In genomic region chr17:66996016-66996415, GRCm38 (mm10) we compare ENCODE assay signal across 26 mouse cellular contexts.
"Had no signal": no experiment of that assay in that cellular context is flagged by ENCODE, and none has a peak within 500 bp of the region (broad histone marks: within the 10 kb centered on the region; RNA-seq: fewer than 3 reads in every experiment).

No protein-coding gene starts in this region.

- H3K27me3 ChIP-seq: embryonic facial prominence, embryonic 12.5 days; embryonic facial prominence, embryonic 13.5 days; embryonic facial prominence, embryonic 15.5 days; forebrain, embryonic 12.5 days; forebrain, embryonic 13.5 days; forebrain, embryonic 15.5 days had no signal

- DNase-seq: cerebellum, adult 2 months; cerebellum, adult 8-10 months; cerebellum, adult 9-10 months; cerebellum, adult 9-11 months; cerebellum, postnatal 10 days; cerebellum, postnatal 14 days; cerebellum, postnatal 25 days; cerebellum, postnatal 36 days; embryo, embryonic 11 days; forebrain, postnatal 0 days; gastrocnemius, adult 2 months; gastrocnemius, postnatal 10 days; gastrocnemius, postnatal 14 days; gastrocnemius, postnatal 25 days; gastrocnemius, postnatal 36 days; heart, adult 18-20 months; heart, adult 2 months had no signal

- H3K9me3 ChIP-seq: forebrain, embryonic 13.5 days; forebrain, embryonic 15.5 days had no signal

- H3K4me1 ChIP-seq: embryonic facial prominence, embryonic 10.5 days; embryonic facial prominence, embryonic 12.5 days; embryonic facial prominence, embryonic 13.5 days; embryonic facial prominence, embryonic 15.5 days; forebrain, embryonic 10.5 days; forebrain, embryonic 12.5 days; forebrain, embryonic 13.5 days; forebrain, embryonic 15.5 days had no signal

- H3K4me3 ChIP-seq: embryonic facial prominence, embryonic 10.5 days; embryonic facial prominence, embryonic 12.5 days; embryonic facial prominence, embryonic 13.5 days; embryonic facial prominence, embryonic 15.5 days; erythroblast, embryonic 14.5 days; forebrain, embryonic 10.5 days; forebrain, embryonic 12.5 days; forebrain, embryonic 13.5 days; forebrain, embryonic 15.5 days; gastrocnemius, adult 2 months; heart, adult 2 months had no signal

- H3K27ac ChIP-seq: embryonic facial prominence, embryonic 10.5 days; embryonic facial prominence, embryonic 12.5 days; embryonic facial prominence, embryonic 13.5 days; embryonic facial prominence, embryonic 15.5 days; forebrain, embryonic 10.5 days; forebrain, embryonic 12.5 days; forebrain, embryonic 13.5 days; forebrain, embryonic 15.5 days; gastrocnemius, adult 2 months; heart, adult 2 months had no signal

- H3K36me3 ChIP-seq: embryonic facial prominence, embryonic 12.5 days; embryonic facial prominence, embryonic 13.5 days; embryonic facial prominence, embryonic 15.5 days; forebrain, embryonic 12.5 days; forebrain, embryonic 15.5 days had no signal
